Mouse (Mus musculus) thymus, adult 2 months (tissue): ENCODE data around the gene Dnaja2. TPM values are rescaled to one million over a fixed set of nuclear protein-coding genes. Genes with fewer than 3 reads are reported as not detected.

Experiments used
- DNase-seq: peaks from one replicate; pipeline ENCODE4 v3.0.0; 2021
- H3K27ac ChIP-seq: fragments of 200-500 bp; 2 replicates; pipeline ENCODE4 v1.5.1; 2012; ENCODE audit warnings: low read length, control low read depth; ENCODE audit not compliant: control insufficient read depth, insufficient read depth
- H3K27me3 ChIP-seq: fragments of 200-500 bp; 2 replicates; pipeline ENCODE4 v1.6.1; 2012; ENCODE audit warnings: mild to moderate bottlenecking, low read length, moderate library complexity, mixed read lengths; ENCODE audit not compliant: control insufficient read depth, insufficient read depth
- H3K36me3 ChIP-seq: fragments of 200-500 bp; 2 replicates; pipeline ENCODE4 v1.6.1; 2012; ENCODE audit warnings: mild to moderate bottlenecking, low read length, moderate library complexity; ENCODE audit not compliant: control insufficient read depth, insufficient read depth
- H3K4me1 ChIP-seq: fragments of 200-500 bp; replicated peaks from 2 replicates; pipeline ENCODE4 v1.6.1; 2012; ENCODE audit warnings: low read length; ENCODE audit not compliant: control insufficient read depth, insufficient read depth
- H3K4me3 ChIP-seq: fragments of 200-500 bp; 2 replicates; pipeline ENCODE4 v1.5.1; 2012; ENCODE audit warnings: mild to moderate bottlenecking, low read length, control low read depth, moderate library complexity; ENCODE audit not compliant: control insufficient read depth, insufficient read depth
- CTCF ChIP-seq: fragments of 200-500 bp; IDR thresholded peaks from 2 replicates; pipeline ENCODE4 v1.5.1; 2012; ENCODE audit warnings: mild to moderate bottlenecking, control low read depth, low read length, moderate library complexity, borderline replicate concordance; ENCODE audit not compliant: control insufficient read depth, poor library complexity, insufficient read depth; ENCODE audit errors: extremely low read depth
- POLR2A ChIP-seq: fragments of 200-500 bp; IDR thresholded peaks from 2 replicates; pipeline ENCODE4 v1.6.1; 2012; ENCODE audit warnings: mild to moderate bottlenecking, low read length, control low read depth, moderate library complexity; ENCODE audit not compliant: control insufficient read depth, poor library complexity, insufficient read depth; ENCODE audit errors: extremely low read depth
- WGBS: fragments of 180-500 bp; shearing (Covaris S2); methylation state at CpG from one replicate; pipeline ENCODE4 v1.1.7; 2018; 5-methylcytosine and 5-hydroxymethylcytosine counted together
- polyA plus RNA-seq: library from polyadenylated mRNA; depleted of rRNA; stranded (reverse); fragments of >200 nt; gene quantifications from 2 replicates; pipeline ENCODE4 v1.2.3, GENCODE M21; 2012; rRNA removed

Gene Dnaja2
- polyA plus RNA-seq: 10.1 and 13.1 TPM in 2 replicates

DNA sequence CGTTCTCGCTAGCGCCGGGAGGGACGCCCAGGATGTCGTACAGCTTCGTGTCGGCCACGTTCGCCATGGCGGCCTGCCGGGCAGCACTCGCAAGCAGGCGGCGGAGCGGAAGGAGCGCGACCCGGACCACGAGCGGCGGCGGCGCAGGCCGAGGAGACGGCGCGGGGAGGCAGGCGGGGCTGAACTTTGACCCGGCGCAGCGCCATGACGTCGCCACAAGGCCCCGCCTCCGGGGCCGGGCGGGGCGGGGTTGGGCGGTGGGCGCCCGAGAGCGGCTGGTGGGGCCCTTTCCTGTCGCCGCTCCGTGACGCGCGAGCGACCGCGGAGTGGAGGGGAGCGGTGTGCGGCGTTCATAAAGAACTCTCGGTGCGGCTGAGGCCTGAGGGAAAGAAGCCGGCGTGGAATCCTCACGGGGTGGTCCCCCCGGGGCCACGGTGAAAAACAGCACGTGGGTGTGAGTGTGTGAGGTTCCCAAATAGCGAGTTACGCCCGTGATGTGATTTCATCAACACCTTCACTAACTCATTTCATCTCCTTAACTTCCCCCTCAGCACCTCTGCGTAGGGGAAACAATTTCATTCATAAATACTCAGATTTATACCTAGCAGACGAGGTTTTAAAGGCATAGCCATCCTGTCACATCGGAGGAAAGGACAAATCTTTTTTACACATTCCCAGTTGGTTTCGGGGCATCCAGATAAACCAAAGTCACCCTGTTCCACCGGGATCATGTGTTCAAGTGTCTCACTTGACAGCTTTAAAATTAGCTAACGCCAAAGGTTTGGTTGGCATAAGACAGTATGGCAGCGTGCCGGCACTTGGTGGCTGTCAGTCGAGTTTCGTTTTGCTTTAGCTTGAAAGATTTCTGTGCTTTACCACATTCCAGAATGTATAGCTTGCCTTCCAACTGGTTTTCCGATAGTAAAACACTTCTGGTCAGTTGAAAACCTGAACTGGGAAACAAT lies at the start of gene Dnaja2:
Gene Dnaja2 (minus strand): TSS at position 164 of the 965 bp plus-strand sequence.
- peak within 1 kb of the TSS; percentile 90 for H3K4me3 ChIP-seq
- under 1% methylated on average over 77 of the region's 77 CpGs for WGBS
- TF ChIP-seq CTCF (no peak; the same call in 1 of the 2 replicates), POLR2A (peak; percentile 83)
- DNase-seq: peak; percentile 95
- peak within 1 kb of the TSS; percentile 84 for H3K27ac ChIP-seq
- H3K4me1 ChIP-seq: peaks cover 2% of the 10 kb centered on the region; the same call in 1 of the 2 replicates
- peaks cover 27% of the 10 kb centered on the region for H3K36me3 ChIP-seq
- H3K27me3 ChIP-seq: no peaks in the 10 kb centered on the region

DNA sequence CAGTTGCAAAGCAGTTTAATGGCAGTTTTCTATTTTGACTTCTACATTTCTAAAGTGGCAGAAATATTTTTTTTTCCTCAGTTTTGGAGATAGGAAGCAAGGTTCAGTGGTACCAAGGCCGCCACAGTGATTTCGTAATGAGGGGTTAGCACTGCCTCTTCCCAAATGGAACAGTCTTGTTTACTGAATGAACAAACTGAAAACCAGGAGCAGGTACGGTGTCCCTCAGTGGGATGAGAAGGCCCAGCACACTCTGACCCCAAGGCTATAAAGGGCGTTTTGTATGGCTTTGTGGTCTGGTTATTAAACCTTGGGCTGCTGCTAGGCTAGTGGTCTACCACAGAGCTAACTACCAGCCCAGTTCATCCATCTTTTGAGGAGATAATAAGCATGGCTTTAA lies 49.1 kb upstream of the Dnaja2 start:
- no peak overlapping the region for H3K27ac ChIP-seq

DNA sequence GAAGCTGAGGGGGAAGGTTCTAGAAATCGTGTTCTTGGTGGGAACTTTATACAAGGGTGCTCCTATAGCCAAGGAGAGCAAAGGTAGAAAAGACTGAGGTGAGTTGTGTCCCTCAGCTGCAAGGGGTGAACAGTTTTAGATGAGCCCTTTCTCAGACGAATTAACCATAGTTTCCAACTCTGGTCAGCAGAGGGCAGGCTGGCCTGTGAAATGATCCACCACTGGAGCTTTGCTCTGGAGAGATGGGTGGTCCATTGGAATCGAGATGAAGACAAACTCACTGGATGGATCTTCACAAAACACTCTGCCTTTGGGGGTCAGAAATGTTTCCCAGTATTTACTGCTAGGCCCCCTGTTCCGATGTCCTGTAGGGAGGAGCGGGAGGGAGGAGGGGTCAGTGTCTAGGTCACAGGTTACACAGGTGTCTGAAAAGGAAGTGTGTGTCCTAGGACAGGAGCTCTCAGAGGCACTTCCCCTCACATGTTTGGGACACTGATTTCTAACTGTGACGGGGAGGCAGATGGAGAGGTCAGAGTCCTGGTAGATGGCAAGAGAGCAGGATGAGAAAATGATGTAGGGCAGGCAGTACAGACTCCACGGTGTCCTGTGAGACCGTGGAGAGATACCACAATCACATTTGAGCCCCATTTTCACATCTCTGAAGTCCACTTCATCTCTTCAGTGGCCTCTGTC lies 48.2 kb upstream of the Dnaja2 start:
- Histone ChIP-seq H3K4me1 (no peaks in the 10 kb centered on the region), H3K36me3 (no peaks in the 10 kb centered on the region), H3K27ac (no peak overlapping the region), H3K27me3 (no peaks in the 10 kb centered on the region), H3K4me3 (no peak overlapping the region)
- peak; percentile 47 for DNase-seq
- WGBS: 41% methylated on average over 8 of the region's 8 CpGs
- TF ChIP-seq POLR2A: no peak
- TF ChIP-seq CTCF: no peak

More for the DNA sequence above, 49.1 kb upstream of the Dnaja2 start:
- no peak for TF ChIP-seq CTCF
- no peak for TF ChIP-seq POLR2A
- H3K4me1 ChIP-seq: no peaks in the 10 kb centered on the region
- H3K27me3 ChIP-seq: no peaks in the 10 kb centered on the region
- no peaks in the 10 kb centered on the region for H3K36me3 ChIP-seq
- no peak overlapping the region for H3K4me3 ChIP-seq
- 86% methylated on average over 4 of the region's 4 CpGs for WGBS
- DNase-seq: no peak

DNA sequence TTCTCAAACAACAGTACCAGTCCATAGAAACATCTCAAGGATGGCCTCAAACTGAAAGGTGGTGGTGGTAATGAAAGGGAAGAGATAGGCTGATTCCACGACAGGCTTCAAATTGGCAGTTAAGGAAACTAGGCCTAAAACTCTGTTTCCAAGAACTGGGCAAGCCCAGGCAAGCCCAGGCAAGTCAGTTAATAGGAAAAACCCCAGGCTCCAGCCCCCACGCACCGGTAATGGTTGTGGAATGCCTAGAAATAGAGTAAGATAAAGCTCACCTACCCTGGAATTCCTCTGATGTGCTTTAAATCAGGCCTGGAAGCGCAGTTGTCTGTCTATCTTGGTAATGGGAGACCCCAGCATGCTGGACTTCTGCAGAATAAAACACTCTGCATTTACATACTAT lies 47.6 kb upstream of the Dnaja2 start:
- no peaks in the 10 kb centered on the region for H3K36me3 ChIP-seq
- H3K27ac ChIP-seq: no peak overlapping the region
- no peak for DNase-seq
- H3K4me3 ChIP-seq: no peak overlapping the region
- H3K27me3 ChIP-seq: no peaks in the 10 kb centered on the region
- 89% methylated on average over 4 of the region's 4 CpGs for WGBS
- H3K4me1 ChIP-seq: no peaks in the 10 kb centered on the region
- TF ChIP-seq POLR2A (no peak), CTCF (no peak)

DNA sequence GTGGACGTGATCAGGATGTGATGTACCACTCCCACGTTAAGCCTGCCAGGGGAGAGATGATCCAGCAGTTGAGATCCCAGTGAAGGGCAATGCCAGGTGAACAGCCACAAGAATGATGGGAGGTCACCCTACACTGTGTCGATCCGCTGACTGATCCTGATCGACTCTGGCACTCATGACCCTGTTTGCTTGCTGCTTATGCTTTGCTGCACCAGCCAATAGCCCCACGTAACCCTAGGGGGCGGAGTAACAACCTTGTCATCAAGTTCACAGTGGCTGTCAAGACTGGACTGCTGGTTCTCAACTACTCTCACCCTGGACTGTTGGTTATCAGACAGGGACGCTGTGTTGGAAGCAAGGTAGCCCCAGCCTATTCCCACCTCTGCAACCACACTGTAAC lies 46.6 kb upstream of the Dnaja2 start:
- no peaks in the 10 kb centered on the region for H3K4me1 ChIP-seq
- H3K27ac ChIP-seq: no peak overlapping the region
- H3K36me3 ChIP-seq: no peaks in the 10 kb centered on the region
- TF ChIP-seq CTCF (no peak), POLR2A (no peak)
- H3K27me3 ChIP-seq: no peaks in the 10 kb centered on the region
- no peak overlapping the region for H3K4me3 ChIP-seq
- WGBS: 88% methylated on average over 8 of the region's 8 CpGs
- no peak for DNase-seq

DNA sequence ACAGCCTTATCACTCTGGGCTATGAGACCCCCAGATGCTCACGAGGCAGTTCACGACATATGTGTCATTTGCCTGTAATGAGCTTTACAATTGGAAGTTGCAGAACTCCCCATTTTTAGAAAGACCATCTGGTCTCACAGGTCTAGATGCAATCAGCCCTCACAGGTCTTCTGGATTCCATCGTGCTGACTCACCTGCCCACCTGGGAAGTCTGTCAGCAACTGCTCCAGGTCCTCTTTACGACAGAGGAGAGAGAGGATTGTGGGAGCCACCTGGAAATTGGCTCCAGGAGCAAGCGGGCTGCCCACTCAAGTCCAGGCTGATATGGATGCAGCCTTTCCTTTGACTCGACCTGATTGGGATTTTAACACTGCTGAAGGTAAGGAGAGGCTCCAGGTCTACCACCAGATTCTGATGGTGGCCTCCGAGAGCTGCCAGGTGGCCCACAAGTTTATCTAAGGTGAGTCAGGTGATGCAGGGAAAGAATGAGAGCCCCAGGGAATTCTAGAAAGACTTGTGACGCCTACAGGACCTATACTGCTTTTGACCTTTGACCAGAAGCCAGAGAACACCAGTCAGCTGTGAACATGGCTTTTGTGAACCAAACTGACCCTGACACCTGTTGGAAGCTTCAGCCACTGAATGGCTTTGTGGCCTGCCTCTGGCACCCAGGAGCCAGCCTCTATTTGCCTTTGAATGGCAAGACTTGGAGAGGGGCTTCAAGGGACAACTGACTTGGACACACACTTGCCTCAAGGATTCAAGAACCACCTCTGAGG lies 42.5 kb upstream of the Dnaja2 start:
- WGBS: 81% methylated on average over 8 of the region's 8 CpGs
- Histone ChIP-seq H3K27ac (no peak overlapping the region), H3K4me3 (no peak overlapping the region), H3K36me3 (no peaks in the 10 kb centered on the region), H3K4me1 (no peaks in the 10 kb centered on the region), H3K27me3 (no peaks in the 10 kb centered on the region)
- no peak for DNase-seq
- TF ChIP-seq POLR2A (no peak), CTCF (no peak)
